Mouse (Mus musculus): Measurements from ENCODE around the gene Ranbp3l.

Gene Ranbp3l

DNA sequence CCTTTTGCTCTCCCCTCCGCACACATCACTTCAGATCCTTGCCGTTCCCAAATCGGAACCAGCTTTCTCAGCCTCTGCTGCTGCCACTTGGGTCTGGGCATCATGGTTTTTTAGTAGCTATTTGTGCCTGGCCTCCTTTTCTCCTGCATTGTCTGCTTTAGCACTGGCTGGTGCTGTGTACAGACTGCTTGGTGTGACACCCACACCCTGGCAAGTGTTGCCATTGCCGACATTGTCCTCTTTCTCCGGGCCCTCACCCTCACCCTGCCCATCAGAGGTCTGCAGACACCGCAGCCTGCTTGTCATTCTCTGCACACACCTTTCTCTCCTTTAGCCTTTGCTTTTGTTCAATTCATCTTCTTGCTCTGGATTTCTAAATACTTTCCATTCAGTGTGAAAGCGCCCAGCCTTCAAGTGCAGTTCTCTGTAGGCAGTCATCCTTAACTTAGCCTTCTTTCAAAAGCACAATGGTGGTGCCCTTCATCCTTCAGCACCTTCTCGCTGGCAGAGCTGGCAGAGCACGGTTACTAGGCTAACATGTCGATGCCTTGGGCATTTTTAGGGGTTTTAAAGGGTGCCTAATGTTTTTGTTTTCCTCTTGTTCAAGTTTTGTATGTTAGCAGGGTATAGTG lies 132.8 kb downstream of the Ranbp3l start:
- no peak for DNase-seq

GRCm38 (mm10) chr15:9106303-9107074 lies 138.7 kb downstream of the Ranbp3l start:
- DNase-seq = no peak

DNA sequence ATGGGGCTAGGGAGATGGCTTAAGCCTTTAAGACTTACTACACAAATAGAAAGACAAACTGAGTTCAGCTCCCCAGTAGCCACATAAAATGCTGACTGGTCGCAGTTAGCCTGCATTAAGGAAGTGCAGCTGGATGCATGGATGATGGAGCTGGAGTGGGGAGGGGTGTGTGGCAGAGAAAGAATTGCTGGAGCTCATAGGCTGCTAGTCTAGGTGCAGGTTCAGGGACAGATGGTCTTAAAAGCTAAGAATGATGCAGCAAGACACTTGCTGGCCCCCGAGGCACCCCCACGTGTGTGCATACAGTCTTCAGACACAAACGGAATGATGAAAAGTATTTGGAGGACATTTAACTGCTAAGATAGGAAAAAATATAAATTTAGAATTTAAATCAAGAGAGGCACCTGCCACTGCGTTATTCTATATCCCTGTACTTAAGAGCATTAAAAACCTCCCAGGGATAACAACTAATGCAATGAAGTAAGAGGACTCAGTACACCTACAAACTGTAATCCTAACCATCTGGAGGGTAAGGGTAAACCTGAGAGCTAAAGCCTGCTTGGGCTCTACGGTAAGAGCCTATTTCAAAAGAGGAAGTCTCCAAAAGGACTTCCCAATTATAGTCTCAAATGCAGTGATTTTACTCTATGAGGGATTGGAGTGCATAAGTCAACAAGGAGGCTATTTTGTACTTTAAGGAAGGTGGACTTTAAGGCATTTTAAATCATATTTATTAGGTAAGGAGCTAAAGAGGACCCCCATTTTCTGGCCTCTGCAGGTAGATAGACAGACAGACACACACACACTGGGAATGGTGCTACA lies 143.0 kb downstream of the Ranbp3l start:
- DNase-seq = no peak

DNA sequence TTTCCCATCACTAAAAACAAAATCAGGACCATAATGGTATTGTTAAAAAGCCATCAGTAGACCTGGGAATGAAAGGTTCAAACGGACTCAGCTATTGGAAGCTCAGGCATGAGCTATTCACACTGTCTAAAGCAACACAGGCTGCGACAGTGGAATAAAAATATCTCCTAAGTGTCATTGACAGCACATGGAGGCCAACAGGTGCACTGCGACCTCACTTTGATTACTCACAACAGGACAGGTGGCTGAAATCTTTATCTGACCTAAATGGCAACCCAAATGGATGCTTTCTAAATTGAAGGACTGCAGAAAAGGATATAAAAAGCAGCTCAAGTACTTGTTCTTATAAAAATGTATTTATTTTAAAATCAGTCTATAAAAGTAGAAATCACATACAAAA lies 143.9 kb downstream of the Ranbp3l start:
- DNase-seq = no peak

- DNase-seq = no peak
These were observed 145.8 kb downstream of the Ranbp3l start for GRCm38 (mm10) chr15:9113556-9113955.

- no peak for DNase-seq
These were observed 146.4 kb downstream of the Ranbp3l start for GRCm38 (mm10) chr15:9114131-9114530.

GRCm38 (mm10) chr15:9114599-9114998 lies 146.8 kb downstream of the Ranbp3l start:
- no peak for DNase-seq

Data from cerebellum, adult 11 months (tissue).